Mouse (Mus musculus): Measurements from ENCODE around the gene Igf2bp1. TPM values are rescaled to one million over a fixed set of nuclear protein-coding genes. Genes with fewer than 3 reads are reported as not detected.
"Not testable (repeated sequence)": the region's sequence is repeated elsewhere in the genome, so short reads cannot be mapped to it uniquely, and the experiment has no call there.

Gene Igf2bp1
- total RNA-seq, 2 experiments from 2014 or later, result 0.46 to 0.76 TPM

DNA sequence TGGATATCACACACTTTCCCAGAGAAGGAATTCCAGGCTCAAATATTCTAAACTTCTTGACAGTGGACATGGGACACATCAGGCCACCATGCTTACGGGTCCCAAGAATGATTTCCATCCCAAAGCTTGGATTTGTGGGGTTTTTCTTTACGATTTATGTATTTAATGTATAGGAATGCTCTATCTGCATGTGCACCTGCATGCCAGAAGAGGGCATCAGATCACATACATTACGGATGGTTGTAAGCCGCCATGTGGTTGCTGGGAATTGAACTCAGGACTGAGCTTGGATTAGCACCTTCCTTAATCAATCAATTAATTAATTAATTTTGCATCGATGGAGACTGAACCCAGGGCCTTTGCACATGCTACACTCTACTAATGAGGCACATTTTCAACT, 30.0 kb downstream of the Igf2bp1 start:
- no peak for DNase-seq
- intact Hi-C loops (cut with DNase I), result no loop called here

DNA sequence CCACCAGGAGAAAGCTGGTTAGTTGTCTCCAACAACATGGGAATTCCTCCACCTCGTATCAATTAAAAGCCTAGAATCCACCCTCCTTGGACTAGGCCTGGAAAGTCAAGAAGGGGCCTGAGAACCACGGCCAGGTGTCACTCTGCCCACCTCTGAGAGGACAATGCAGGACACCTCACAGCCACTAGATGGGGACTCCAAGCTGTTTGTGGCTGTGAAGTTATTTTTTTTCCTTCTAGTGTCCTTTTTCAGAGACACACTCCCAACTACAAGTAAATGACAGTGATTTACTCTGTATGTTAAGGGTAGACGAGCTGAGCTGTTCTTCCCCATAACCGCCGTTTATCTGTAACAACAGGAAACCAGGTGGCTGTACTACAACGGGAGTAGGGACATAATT, 32.6 kb downstream of the Igf2bp1 start:
- intact Hi-C loops (cut with DNase I), result no loop called here

DNA sequence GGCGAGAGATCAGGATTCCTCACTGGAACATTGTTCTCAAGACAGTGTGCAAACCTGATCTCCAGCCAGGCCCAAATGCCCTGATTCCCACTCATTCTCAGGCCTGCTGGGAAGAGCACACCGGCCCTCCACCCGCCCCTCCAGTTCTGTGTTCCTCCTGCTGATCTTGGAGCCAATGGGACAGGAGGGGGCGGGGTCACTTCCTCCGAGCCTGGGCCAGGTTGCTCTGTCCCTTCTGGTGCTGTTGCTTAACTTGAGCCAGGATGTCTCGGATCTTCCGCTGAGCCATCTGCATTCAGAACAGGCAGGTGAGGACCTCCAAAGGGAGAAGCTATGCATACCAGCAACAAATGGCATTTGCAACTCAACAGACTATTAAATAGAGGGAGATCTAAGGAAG, 42.4 kb downstream of the Igf2bp1 start:
- intact Hi-C loops (cut with DNase I), result no loop called here

More for the DNA sequence above, 32.6 kb downstream of the Igf2bp1 start:
- no peak for DNase-seq

DNA sequence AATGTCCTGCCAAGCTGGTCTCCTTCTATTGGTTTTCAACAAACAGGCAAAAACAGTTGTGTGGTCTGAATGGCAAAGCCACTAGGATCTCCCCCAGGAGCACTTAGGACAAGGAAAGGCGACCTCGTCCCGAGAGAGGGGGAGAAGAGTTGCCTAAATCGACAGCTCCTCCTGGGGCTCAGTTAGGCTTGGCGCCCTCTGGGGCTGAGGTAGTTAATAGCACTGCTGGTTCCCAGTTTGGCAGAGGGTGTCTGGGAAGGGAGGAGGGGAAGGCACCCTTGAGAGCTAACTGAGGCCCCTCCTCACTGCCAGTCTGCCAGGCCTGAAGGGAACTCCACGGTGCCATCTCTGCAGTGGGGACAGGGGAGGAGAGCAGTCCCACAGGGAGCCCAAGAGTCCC, 46.6 kb downstream of the Igf2bp1 start:
- DNase-seq, result no peak
- intact Hi-C loops (cut with DNase I), result no loop called here

More for the DNA sequence above, 42.4 kb downstream of the Igf2bp1 start:
- no peak for DNase-seq

DNA sequence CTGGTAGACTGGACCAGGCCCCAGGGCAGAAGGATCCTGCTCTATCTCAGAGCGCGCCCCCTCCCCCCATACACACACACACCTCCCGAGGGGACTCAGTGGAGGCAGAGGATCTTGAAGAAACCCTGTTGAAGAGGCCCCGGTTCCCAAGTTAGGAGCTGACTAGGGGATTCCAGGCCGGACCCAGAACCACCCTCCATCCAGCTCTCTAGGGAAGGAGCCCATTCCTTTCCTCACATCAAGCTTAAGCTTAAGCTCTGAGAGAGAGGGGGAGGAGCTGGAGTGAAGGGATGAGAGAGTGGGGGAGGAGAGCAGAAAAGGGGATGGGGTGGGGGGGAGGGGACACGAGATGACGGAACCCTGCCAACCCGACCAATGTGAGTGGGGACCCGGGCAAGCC, 47.5 kb downstream of the Igf2bp1 start:
- no peak for DNase-seq
- intact Hi-C loops (cut with DNase I), result no loop called here

DNA sequence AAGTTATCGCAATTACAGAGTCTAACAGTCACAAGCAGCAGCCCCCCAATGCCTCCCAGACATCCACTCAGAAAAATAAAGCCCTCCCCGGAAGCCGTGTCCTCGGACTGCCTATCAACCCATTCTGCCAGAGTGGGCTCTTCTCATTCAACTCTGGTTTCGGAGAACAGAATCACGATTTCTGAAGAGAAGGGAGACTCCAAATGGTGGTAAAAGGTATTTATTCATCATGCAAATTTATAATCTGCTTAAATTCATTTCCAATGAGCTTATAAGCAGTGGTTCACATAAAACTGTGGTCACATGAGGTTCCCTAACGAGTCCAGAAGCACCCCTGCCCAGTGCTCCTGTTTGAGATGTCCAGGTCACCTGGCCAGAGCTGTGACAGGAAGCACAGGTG, 48.3 kb downstream of the Igf2bp1 start:
- DNase-seq, result no peak
- intact Hi-C loops (cut with DNase I), result no loop called here

DNA sequence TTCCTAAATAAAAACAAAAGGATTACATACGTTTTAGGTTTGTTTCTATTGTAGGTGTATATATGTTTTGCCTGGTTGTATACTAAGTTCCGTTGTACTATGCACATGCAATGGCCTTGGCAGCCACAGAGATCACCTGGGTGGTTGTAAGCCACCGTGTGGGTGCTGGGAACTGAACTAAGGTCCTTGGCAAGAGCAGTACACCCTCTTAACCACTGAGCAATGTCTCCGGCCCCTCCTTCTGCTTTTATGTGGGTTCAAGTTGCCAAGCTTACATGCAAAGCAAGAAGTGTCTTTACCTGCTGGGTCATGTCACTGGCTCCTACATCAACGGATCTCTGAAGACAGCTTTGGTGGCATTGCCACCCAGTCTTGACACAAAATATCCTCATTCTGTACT, 52.4 kb downstream of the Igf2bp1 start:
- intact Hi-C loops (cut with DNase I), result no loop called here
- no peak for DNase-seq

DNA sequence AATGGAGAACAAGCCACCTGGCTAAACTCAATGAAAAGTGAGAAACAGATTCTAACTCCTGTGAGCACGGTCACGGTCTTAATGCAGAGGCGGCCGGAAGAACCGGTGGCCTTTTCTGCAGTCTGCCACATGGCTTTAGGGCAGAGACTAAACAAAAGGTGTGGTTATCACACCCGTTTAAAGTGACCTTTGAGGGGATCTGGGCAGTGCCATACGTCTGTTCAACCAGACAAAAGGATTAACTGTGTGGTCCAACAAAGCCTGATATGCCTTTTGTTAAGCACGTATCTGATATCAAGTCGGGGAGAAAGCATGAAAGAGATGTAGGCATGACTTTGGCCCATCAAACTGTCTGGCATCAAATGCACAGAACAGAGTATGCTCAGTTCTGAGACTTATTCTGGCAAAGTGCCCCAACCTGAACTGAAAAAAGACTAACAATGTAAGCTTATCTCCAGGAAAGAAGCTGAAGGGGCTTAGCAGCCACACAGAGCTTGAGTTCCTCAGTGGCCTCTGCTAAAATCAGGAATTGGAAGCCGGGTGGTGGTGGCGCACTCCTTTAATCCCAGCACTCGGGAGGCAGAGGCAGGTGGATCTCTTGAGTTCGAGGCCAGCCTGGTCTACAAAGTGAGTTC, 59.8 kb downstream of the Igf2bp1 start:
- intact Hi-C loops (cut with DNase I), result no loop called here
- DNase-seq, result no peak

DNA sequence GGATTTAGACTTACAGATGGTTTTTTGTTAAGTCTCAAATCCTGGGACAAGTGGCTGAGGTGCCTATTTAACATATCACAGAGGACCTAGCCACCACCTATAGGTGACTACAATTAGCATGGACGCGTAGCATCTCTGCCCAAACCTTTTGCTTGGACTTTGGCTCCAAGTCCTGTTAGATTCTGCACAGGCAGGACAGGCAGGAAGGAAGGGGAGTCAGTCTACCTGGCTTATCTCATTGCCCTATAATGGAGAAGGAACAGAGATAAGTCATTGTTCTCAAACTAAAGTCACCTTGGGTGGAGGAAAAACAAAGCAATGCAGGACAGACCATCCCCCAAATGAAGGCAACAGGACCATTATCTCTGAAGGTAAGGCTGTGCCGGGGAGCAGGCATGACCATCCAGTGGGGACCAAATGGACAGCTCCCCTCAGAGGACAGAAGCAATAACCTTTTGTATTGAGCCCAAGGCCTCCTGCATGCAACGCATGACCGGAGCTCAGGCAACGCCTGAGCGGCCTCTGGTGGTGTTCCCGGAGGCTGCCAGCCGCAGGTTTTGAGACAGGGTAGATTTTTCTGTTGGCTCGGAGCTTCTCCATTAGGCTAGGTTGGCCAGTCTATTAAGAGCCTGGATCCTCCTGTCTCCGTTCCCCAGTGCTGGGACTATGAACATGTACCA, 65.8 kb downstream of the Igf2bp1 start:
- no peak for DNase-seq
- intact Hi-C loops (cut with DNase I), result no loop called here

DNA sequence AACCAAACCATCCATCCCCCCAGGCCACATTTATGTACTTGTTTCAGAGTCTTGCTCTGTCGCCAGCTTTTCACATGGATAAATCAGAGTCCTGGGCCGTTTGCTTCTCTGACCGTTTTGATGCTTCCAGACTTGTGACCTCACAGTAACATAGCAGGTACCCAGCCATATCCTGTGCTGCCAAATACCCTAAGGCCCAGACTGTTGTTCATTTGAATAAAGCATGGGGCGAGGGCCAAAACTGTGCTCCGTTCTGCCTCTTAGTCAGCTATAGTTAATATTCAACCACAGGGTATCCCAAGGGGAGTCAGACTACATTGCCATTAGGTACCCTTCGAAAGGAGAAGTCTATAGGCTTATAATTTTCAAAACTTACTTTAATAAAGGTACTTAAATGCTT, 69.3 kb downstream of the Igf2bp1 start:
- DNase-seq, result no peak
- intact Hi-C loops (cut with DNase I), result no loop called here

DNA sequence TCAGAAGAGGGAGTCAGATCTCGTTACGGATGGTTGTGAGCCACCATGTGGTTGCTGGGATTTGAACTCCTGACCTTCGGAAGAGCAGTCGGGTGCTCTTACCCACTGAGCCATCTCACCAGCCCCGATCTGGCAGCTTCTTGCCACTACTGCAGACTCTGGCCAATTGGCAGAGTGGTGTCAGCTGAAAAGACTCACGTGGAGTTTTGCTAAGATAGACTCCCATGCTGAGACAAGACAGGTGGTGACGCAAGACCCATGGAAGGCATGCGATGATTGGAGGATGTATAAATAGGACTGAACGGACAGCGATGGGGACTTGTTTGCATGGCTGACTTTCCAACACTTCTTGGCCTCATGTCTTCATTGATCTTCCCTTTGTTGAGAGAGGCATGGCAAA, 73.6 kb downstream of the Igf2bp1 start:
- intact Hi-C loops (cut with DNase I); DNase-seq: not testable (repeated sequence)

DNA sequence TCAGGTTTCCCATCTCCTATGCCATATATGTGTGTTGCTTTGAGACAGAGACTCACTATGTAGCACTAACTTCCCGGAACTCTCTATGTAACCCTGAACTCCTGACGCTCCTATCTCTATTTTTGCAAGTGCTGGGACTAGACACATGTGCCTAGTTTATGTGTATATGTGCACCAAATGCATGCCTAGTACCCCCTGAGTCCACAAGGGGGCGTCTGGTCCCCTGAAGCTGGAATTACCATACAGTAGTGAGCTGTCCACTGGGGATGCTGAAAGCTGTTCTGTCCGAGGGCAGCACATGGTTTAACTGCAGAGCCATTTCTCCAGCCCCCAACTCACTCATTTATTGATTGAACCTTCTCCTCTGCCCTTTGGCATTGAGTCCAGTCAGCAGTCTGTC, 79.3 kb downstream of the Igf2bp1 start:
- DNase-seq, result no peak
- intact Hi-C loops (cut with DNase I), result no loop called here

DNA sequence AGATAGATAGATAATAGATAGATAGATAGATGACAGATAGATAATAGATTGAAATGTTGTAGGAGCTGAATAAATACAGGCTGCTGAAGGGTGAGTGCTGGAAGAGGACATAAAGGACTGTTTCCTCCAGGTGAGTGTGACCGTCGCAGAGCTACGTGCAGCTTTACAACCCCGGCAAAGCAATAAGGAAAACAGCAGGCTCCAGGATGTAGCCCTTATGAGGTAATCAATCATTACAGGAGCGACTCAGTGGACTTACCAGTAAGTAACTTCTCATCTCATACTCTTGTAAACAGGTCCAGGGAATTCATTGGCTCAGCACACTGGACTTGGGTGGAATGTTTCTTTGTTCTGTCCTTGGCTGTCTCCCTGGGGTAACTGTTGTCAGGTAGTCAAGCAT, 79.8 kb downstream of the Igf2bp1 start:
- no peak for DNase-seq
- intact Hi-C loops (cut with DNase I), result no loop called here

DNA sequence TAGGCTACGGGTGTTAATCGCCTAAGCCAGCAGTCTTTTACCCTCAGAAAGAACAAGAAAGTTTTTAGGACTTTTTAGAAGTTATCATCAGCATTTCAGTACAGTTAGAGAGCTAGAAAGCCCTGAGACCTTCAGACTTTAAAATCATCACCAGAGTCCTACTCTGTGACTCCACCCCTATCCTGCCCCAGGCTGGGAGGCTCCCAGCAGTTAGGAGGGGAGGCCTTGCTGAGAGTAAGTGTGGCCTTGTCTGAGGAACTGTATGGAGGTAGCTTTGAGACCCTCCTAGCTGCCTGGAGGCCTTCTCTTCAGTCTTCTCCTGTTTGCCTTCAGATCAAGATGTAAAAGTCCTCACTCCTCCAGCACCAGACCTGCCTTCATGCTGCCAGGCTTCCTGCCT, 81.5 kb downstream of the Igf2bp1 start:
- no peak for DNase-seq
- intact Hi-C loops (cut with DNase I), result no loop called here

DNA sequence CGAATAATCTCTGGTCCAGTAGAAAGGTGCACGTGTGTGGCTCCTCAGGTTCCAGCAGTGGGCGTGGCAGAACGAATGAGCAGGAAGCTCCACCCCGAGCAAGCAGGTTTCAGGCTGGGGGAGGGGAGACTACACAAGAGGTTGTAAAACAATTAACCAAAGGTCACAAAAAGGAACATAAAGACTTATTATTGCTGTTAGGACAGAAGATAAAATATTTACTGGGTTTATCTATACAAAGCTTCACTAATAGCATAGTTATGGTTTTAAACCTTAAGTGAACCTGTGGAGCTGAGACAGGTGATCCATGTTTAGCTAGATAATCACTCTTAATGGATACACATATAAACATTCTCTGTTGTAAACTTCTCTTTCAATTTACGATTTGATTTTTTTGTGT, 82.3 kb downstream of the Igf2bp1 start:
- DNase-seq; intact Hi-C loops (cut with DNase I): not testable (repeated sequence)

DNA sequence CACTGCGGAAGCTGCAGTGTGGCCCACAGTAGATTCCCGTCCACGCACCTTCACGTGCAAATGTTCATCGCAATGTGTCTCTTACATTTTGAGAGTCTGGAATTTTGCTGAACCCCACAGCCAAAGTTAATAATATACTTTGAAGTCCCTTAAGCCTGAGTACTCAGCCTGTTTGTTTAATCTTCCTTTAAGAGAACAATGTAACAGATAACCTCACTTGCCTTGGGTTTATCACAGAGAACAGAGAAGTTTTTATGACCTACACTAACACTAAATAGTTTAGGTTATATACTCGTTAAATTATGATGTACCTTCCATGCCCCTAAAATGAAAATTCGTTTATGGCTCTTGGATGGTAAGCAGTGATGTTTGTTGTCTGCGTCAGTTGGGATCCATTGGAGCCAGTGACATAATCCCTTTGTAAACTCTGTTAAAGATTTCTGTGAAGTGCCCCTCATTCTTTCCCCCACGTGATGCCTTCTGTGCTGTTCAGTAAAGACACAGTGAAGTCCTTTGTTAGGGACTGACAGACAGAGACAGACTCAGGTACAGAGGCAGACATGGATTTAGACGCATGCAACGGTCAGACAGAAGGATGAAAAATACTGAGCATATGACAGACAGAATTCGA, 83.6 kb downstream of the Igf2bp1 start:
- DNase-seq, result no peak
- intact Hi-C loops (cut with DNase I), result no loop called here

DNA sequence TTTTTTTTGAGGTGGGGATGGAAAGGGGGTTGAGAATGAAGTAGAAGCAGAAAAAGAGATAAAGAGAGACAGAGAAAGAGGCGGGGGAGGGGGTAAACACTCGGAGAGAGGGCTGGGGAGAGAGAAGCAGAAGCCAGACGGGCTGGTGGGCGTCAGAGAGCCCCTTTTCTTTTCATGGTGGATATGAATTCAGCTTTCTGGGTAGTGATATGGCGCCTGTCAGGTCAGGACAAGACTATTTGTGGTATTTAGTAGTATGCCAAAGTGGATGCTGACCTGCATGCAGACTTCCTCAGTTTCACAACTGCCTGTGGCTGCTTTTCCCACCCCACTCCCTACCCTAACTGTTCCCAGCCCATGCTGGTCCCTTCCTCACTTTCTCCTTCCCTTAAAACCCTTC, 89.3 kb downstream of the Igf2bp1 start:
- intact Hi-C loops (cut with DNase I), result no loop called here
- no peak for DNase-seq

DNA sequence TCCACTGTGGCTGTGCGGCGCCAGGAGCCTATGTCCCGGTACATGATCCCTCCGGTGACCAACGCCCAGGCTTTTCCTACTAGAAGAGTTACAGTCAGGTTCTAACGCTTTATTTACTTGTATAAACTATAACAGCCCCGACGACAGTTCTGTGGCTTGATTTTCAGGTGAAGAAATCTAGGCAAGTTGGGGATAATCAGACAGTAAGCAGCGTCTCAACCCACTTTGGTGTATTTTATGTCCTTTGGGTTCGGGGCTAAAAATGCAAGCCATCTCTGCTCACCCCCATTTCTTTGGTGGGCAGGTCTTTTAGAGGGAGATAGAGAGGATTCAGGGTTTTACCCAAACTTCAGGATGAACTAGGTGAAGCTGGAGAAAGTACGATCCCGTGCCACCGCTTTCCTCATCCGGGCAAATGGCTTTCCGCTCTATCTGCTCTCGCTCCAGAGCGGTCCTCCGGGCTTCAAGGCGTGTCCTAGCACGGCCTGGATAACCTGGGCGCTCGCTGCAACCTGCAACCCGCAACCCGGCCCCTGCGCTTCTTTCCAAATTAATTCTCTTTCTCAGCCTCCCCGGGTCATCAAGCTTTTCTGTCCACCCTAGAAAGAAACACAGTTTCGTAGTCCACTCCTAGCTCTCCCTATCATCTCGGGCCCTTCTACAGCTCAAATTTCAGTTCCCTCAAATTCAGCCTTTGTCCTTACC, 90.6 kb downstream of the Igf2bp1 start:
- no peak for DNase-seq
- intact Hi-C loops (cut with DNase I), result no loop called here

DNA sequence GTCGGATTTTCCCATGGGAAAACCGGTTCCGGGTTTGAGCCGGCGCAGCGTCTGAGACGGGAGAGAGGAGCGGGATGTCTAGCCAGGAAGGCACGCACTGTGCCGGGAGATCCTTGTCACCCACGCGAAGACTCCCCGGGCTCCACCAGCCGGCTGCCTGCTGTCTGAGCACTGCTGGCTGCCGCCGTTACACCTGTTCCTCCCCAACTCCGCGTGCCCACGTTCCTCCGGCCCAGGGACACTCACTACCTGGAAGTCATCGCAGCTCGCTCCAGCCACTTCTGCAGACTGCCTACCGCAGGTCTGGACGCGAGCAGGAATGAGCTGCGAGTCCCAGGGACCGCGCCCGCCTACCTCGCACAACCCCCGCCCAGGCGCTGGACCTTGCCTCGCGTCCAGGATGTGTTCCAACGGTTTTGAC, 91.2 kb downstream of the Igf2bp1 start, which contains the start of gene B4galnt2:
B4galnt2 (minus strand) TSS at position 321 of the 421 bp plus-strand sequence.
- intact Hi-C loops (cut with DNase I), result no loop called here
- DNase-seq, result no peak

DNA sequence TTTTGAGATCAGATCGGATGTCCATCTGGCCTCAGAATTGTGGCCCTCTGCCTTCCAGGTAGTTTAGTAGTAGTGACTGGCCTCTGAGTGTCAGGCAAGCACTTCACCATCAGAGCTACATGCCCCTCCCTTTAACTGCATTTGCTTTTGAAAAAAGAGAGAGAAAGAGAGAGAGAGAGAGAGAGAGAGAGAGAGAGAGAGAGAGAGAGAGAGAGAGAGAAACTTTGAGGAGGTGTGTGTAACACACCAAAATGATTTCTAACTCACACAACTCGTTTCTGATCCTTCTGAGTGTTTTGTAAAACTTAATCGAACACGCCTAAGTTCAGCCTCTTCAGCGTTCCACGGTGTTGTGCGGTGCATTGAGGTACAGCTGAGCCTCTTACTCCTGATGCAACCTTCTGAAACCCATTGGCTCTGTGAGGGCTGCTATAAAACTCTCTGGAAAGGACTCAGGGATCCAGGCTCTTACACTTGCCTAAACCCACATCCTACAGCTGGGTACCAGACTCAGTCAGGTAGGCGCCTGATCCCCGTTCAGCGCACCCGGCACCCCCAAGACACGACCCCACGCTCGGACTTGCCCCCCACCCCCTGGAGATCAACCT, 91.7 kb downstream of the Igf2bp1 start:
- intact Hi-C loops (cut with DNase I), result no loop called here
- DNase-seq, result no peak

DNA sequence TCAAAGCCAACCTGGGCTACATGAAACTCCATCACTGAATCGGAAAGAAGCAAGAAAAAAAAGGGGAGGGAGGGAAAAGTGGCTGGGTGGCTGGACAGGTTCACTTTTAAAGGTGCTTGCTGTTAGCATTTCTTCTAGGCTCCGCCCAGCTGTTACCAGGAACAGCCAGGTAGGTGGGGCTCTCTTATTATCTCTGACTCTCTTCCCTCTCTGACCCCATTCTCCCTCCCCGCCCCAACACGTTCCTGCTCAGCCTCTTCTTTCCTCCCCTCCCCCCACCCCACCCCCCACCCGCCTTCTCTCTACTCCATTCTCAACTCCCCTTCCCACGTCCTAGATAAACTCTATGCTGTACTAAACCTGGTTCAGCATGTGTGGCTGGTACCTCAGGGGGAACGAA, 94.2 kb downstream of the Igf2bp1 start:
- DNase-seq, result no peak
- intact Hi-C loops (cut with DNase I), result no loop called here
